Mouse (Mus musculus): ENCODE measurements at regions not wholly inside any gene's neighbourhood (a gene's known extent, or its start where the extent isn't known, plus 50 kb on each side); places are given as distances from the start of the nearest gene placed in this dataset.

GRCm38 (mm10) chr10:83819266-83819949, 96.7 kb downstream of the 1500009L16Rik start:
- in situ Hi-C loops (cut with MboI, MseI): loop anchor here (5.0 kb wide), 2 partner anchors 628 to 633 kb away; no protein-coding TSS in a partner anchor

GRCm38 (mm10) chr10:83819950-83820275, 97.2 kb downstream of the 1500009L16Rik start:
- in situ Hi-C loops (cut with MboI, MseI): loop anchor here (5.0 to 10.0 kb wide), 3 partner anchors 615 to 632 kb away; no protein-coding TSS in a partner anchor

- in situ Hi-C loops (cut with MboI, MseI): loop anchor here in 1 of 2 experiments (10.0 kb wide), 1 partner anchor 614 kb away; no protein-coding TSS in a partner anchor
Observed at GRCm38 (mm10) chr10:83821089-83821488, 98.4 kb downstream of the 1500009L16Rik start.

- in situ Hi-C loops (cut with MboI, MseI): loop anchor here in 1 of 2 experiments (10.0 kb wide), 1 partner anchor 609 kb away; no protein-coding TSS in a partner anchor
Observed at GRCm38 (mm10) chr10:83826105-83826504, 103.4 kb downstream of the 1500009L16Rik start.

- in situ Hi-C loops (cut with MboI, MseI): no loop called here
Observed at GRCm38 (mm10) chr10:83836351-83836750, 113.7 kb downstream of the 1500009L16Rik start.

GRCm38 (mm10) chr10:83840226-83840625, 117.6 kb downstream of the 1500009L16Rik start:
- in situ Hi-C loops (cut with MboI, MseI): no loop called here

GRCm38 (mm10) chr10:83850881-83851280, 128.2 kb downstream of the 1500009L16Rik start:
- in situ Hi-C loops (cut with MboI, MseI): no loop called here

- in situ Hi-C loops (cut with MboI, MseI): no loop called here
Observed at GRCm38 (mm10) chr10:83852194-83852593, 129.5 kb downstream of the 1500009L16Rik start.

- in situ Hi-C loops (cut with MboI, MseI): no loop called here
Observed at GRCm38 (mm10) chr10:83852806-83853205, 130.1 kb downstream of the 1500009L16Rik start.

- in situ Hi-C loops (cut with MboI, MseI): no loop called here
Observed at GRCm38 (mm10) chr10:83857794-83858442, 135.3 kb downstream of the 1500009L16Rik start.

GRCm38 (mm10) chr10:83858689-83859088, 136.0 kb downstream of the 1500009L16Rik start:
- in situ Hi-C loops (cut with MboI, MseI): no loop called here

- in situ Hi-C loops (cut with MboI, MseI): loop anchor here in 1 of 2 experiments (10.0 kb wide), 1 partner anchor 1675 kb away; no protein-coding TSS in a partner anchor
Observed at GRCm38 (mm10) chr10:83859633-83860032, 137.0 kb downstream of the 1500009L16Rik start.

- in situ Hi-C loops (cut with MboI, MseI): loop anchor here in 1 of 2 experiments (10.0 kb wide), 1 partner anchor 1673 kb away; no protein-coding TSS in a partner anchor
Observed at GRCm38 (mm10) chr10:83861574-83862190, 139.0 kb downstream of the 1500009L16Rik start.

- in situ Hi-C loops (cut with MboI, MseI): loop anchor here in 1 of 2 experiments (10.0 kb wide), 1 partner anchor 1670 kb away; no protein-coding TSS in a partner anchor
Observed at GRCm38 (mm10) chr10:83864591-83864990, 141.9 kb downstream of the 1500009L16Rik start.

GRCm38 (mm10) chr10:83865929-83866328, 143.3 kb downstream of the 1500009L16Rik start:
- in situ Hi-C loops (cut with MboI, MseI): loop anchor here in 1 of 2 experiments (10.0 kb wide), 1 partner anchor 1669 kb away; no protein-coding TSS in a partner anchor

- in situ Hi-C loops (cut with MboI, MseI): no loop called here
Observed at GRCm38 (mm10) chr10:83871736-83872400, 149.2 kb downstream of the 1500009L16Rik start.

- in situ Hi-C loops (cut with MboI, MseI): no loop called here
Observed at GRCm38 (mm10) chr10:83878745-83879144, 156.1 kb downstream of the 1500009L16Rik start.

GRCm38 (mm10) chr10:83882119-83882890, 159.6 kb downstream of the 1500009L16Rik start:
- in situ Hi-C loops (cut with MboI, MseI): no loop called here

GRCm38 (mm10) chr10:83882891-83883185, 160.2 kb downstream of the 1500009L16Rik start:
- in situ Hi-C loops (cut with MboI, MseI): no loop called here

GRCm38 (mm10) chr10:83884553-83884952, 161.9 kb downstream of the 1500009L16Rik start:
- in situ Hi-C loops (cut with MboI, MseI): no loop called here

- in situ Hi-C loops (cut with MboI, MseI): no loop called here
Observed at GRCm38 (mm10) chr10:83888587-83888986, 165.9 kb downstream of the 1500009L16Rik start.

Measured in T-helper 17 cell (primary cell).